Mouse (Mus musculus): ENCODE measurements around the gene Pigv.
"Not testable (repeated sequence)": the region's sequence is repeated elsewhere in the genome, so short reads cannot be mapped to it uniquely, and the experiment has no call there.

Gene Pigv

GRCm38 (mm10) chr4:133672845-133673647 is 599 bp upstream of the Pigv start:
- peak; percentile 33 for DNase-seq (ENCODE audit: low read depth, low spot score)

GRCm38 (mm10) chr4:133671184-133671880 is 1.1 kb downstream of the Pigv start:
- peak; percentile 68 for DNase-seq (ENCODE audit: low read depth, low spot score)

GRCm38 (mm10) chr4:133669652-133670210 is 2.7 kb downstream of the Pigv start:
- DNase-seq (ENCODE audit: low read depth, low spot score): no peak

- no peak for DNase-seq (ENCODE audit: low read depth, low spot score)
Observed at GRCm38 (mm10) chr4:133668537-133668936, 3.9 kb downstream of the Pigv start.

GRCm38 (mm10) chr4:133666199-133666598 is 6.2 kb downstream of the Pigv start:
- DNase-seq (ENCODE audit: low read depth, low spot score): no peak

- DNase-seq (ENCODE audit: low read depth, low spot score): no peak
Observed at GRCm38 (mm10) chr4:133665118-133665517, 7.3 kb downstream of the Pigv start.

- DNase-seq (ENCODE audit: low read depth, low spot score): no peak
Observed at GRCm38 (mm10) chr4:133662945-133663344, 9.5 kb downstream of the Pigv start.

GRCm38 (mm10) chr4:133662421-133662820 is 10.0 kb downstream of the Pigv start:
- DNase-seq (ENCODE audit: low read depth, low spot score): no peak

GRCm38 (mm10) chr4:133660193-133661155 is 12.0 kb downstream of the Pigv start:
- DNase-seq (ENCODE audit: low read depth, low spot score): no peak

GRCm38 (mm10) chr4:133659497-133660192 is 12.8 kb downstream of the Pigv start:
- no peak for DNase-seq (ENCODE audit: low read depth, low spot score)

- no peak for DNase-seq (ENCODE audit: low read depth, low spot score)
Observed at GRCm38 (mm10) chr4:133658729-133659128, 13.7 kb downstream of the Pigv start.

GRCm38 (mm10) chr4:133657829-133658458 is 14.5 kb downstream of the Pigv start:
- DNase-seq (ENCODE audit: low read depth, low spot score): no peak

GRCm38 (mm10) chr4:133656997-133657396 is 15.4 kb downstream of the Pigv start:
- DNase-seq (ENCODE audit: low read depth, low spot score): no peak

- DNase-seq (ENCODE audit: low read depth, low spot score): no peak
Observed at GRCm38 (mm10) chr4:133656294-133656693, 16.2 kb downstream of the Pigv start.

GRCm38 (mm10) chr4:133654070-133654469 is 18.4 kb downstream of the Pigv start:
- not testable (repeated sequence) for DNase-seq (ENCODE audit: low read depth, low spot score)

GRCm38 (mm10) chr4:133652746-133653145 is 19.7 kb downstream of the Pigv start:
- no peak for DNase-seq (ENCODE audit: low read depth, low spot score)

- DNase-seq (ENCODE audit: low read depth, low spot score): no peak
Observed at GRCm38 (mm10) chr4:133651986-133652385, 20.5 kb downstream of the Pigv start.

- no peak for DNase-seq (ENCODE audit: low read depth, low spot score)
Observed at GRCm38 (mm10) chr4:133651445-133651844, 21.0 kb downstream of the Pigv start.

GRCm38 (mm10) chr4:133649989-133650699 is 22.3 kb downstream of the Pigv start, which contains the start of gene Zdhhc18:
Zdhhc18 (minus strand) TSS chr4:133650154.
- peak; percentile 27 for DNase-seq (ENCODE audit: low read depth, low spot score)

- not testable (repeated sequence) for DNase-seq (ENCODE audit: low read depth, low spot score)
Observed at GRCm38 (mm10) chr4:133649464-133649863, 23.0 kb downstream of the Pigv start.

Measured in c-Kit-negative CD71-positive TER-119-positive erythroid progenitor cells, embryonic 14.5 days (primary cell).